Mouse (Mus musculus): ENCODE data around the gene Blzf1.
A peak's percentile ranks its signal among the peaks of the same experiment; 100 is the strongest.

GRCm38 (mm10) chr1:164342161-164342560 is 34.9 kb upstream of the Blzf1 start:
- TF ChIP-seq POLR2A (IDR thresholded peaks at IDR 0.05; ENCODE audit: low read depth, low read length) (no peak), CTCF (IDR thresholded peaks at IDR 0.05; ENCODE audit: extremely low read depth, insufficient read length, insufficient replicate concordance, low read depth, low read length) (peak; percentile 51; the same call in 1 of the 2 replicates)
